Mouse (Mus musculus) B cell, adult 67 days (primary cell): ENCODE measurements around the gene Nfib. TPM values are rescaled to one million over a fixed set of nuclear protein-coding genes. Genes with fewer than 3 reads are reported as not detected.

Source experiments
- total RNA-seq, 2 experiments: library from RNA; stranded (reverse); gene quantifications; 4 replicates each; pipeline ENCODE4 v1.2.4; 2023

Gene Nfib
- total RNA-seq = under 1 TPM in 1 of 2 experiments, not detected in 1; 0.15 TPM

DNA sequence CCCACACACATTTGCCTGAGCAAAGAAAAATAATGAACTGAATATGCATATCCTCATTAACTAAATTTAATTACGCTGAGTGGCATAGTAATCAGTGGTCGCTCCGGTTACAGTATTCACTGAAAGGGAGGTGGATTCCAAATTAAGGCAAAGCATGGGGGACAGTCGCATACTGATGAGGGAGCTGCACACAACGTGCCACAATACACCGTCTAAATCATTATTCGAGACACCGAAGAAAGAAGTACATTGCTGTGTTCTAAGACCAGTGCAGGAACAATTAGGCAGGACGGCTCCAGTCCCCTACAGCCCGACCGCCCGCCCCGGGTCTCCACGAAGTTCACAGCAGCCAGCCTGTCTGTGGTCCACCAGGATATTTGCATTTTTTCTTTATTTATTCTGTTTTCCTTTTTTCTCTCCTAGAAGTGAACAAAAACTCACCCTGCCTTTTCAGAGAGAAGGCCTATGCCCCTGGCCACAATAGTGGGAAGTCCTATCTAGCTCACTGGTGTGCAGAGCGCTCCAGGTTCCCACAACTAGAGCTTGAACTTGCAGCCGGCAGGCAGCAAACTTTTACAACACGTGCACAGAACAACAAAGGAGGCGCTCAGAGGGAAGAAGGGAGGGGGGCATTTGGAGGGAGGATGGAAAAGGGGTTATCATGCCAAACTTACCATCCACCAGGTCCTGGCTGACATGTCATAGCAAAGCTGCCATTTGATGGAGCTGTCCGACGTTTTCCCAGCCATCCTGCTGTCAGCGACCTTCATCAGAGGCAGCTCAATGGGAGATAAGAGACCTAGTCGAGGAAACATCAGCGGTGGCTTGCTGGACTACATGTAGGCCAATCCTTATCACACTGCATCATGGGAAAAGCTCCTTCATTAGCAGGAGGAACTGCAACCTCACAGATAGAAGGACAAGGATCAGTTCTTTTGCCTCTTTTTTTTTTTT lies at the start of gene Nfib:
Gene Nfib, minus strand, starts transcription at position 910 of the 954 bp plus-strand sequence.

Other genes starting within 250 kb of the Nfib start
- gene Zdhhc21, start 154.2 kb upstream of the Nfib start, total RNA-seq = 10 to 100 TPM; 15.8 to 26.0 TPM
- gene Cer1, start 179.4 kb upstream of the Nfib start, total RNA-seq = not detected